Mouse (Mus musculus) intestine, embryonic 14.5 days (tissue): ENCODE measurements at regions not wholly inside any gene's neighbourhood (a gene's known extent, or its start where the extent isn't known, plus 50 kb on each side); places are given as distances from the start of the nearest gene placed in this dataset.

Source experiments
- ATAC-seq: fragments of 200-750 bp; cut with Nextera tagmentation; replicated peaks from 2 replicates; pipeline ENCODE4 v1.8.0; 2017; ENCODE audit warnings: low read depth, moderate number of reproducible peaks, moderate TSS enrichment, moderate library complexity; ENCODE audit not compliant: low FRiP score, low TSS enrichment
- DNase-seq: peaks from one replicate; pipeline ENCODE4 v3.0.0-alpha.2; 2018; ENCODE audit warnings: low spot score
- H3K27ac ChIP-seq: fragments of 300-500 bp; sonication (generic); 2 replicates; pipeline ENCODE4 v1.5.1; 2014; ENCODE audit warnings: low read depth, mild to moderate bottlenecking, control low read depth
- H3K27me3 ChIP-seq: fragments of 300-500 bp; sonication (generic); replicated peaks from 2 replicates; pipeline ENCODE4 v1.6.1; 2014; ENCODE audit warnings: low read length, control low read depth; ENCODE audit not compliant: control insufficient read depth, insufficient read depth
- H3K36me3 ChIP-seq: fragments of 300-500 bp; sonication (generic); 2 replicates; pipeline ENCODE4 v1.6.1; 2014; ENCODE audit warnings: low read length, control low read depth; ENCODE audit not compliant: control insufficient read depth, insufficient read depth
- H3K4me1 ChIP-seq: fragments of 300-500 bp; sonication (generic); replicated peaks from 2 replicates; pipeline ENCODE4 v1.6.1; 2014; ENCODE audit warnings: low read length, control low read depth, mixed read lengths; ENCODE audit not compliant: control insufficient read depth, insufficient read depth
- H3K4me2 ChIP-seq: fragments of 300-500 bp; sonication (generic); 2 replicates; pipeline ENCODE4 v1.6.1; 2014; ENCODE audit warnings: low read length
- H3K4me3 ChIP-seq: fragments of 300-500 bp; sonication (generic); 2 replicates; pipeline ENCODE4 v1.5.1; 2014; ENCODE audit warnings: low read depth, low read length, control low read depth, mixed read lengths
- H3K9ac ChIP-seq: fragments of 300-500 bp; sonication (generic); 2 replicates; pipeline ENCODE4 v1.6.1; 2014; ENCODE audit warnings: mild to moderate bottlenecking, low read length
- H3K9me3 ChIP-seq: fragments of 300-500 bp; sonication (generic); 2 replicates; pipeline ENCODE4 v1.6.1; 2016; ENCODE audit warnings: low read length, control low read depth; ENCODE audit not compliant: control insufficient read depth
- WGBS: fragments of 180-500 bp; shearing (Covaris S2); extraction: QIAGEN DNeasy Blood & Tissue Kit; methylation state at CpG from one replicate; pipeline ENCODE4 v1.1.7; 2014; 5-methylcytosine and 5-hydroxymethylcytosine counted together

DNA sequence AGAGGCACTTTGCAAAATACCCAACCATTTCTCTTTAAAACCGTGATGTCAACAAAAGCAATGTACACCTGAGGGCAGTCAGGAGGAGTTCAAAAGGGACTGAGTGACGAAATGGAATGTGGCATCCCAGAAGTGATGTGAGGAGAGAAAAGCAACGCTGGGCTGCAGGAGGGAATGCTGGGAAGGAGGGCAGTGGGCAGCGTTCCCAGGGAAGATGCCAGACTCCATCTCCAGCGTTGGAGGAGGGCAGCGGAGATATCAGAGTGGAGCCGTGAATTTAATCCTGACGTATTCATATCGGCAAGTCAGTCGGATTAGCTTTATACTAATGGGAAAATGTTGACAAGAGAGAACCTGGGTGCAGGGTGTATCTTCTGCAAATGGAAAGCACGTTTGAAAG, 161.7 kb downstream of the Tmem38b start:
- Histone ChIP-seq H3K27me3 (no peaks in the 10 kb centered on the region), H3K4me1 (no peaks in the 10 kb centered on the region), H3K36me3 (no peaks in the 10 kb centered on the region), H3K9me3 (no peaks in the 10 kb centered on the region), H3K4me3 (no peak overlapping the region), H3K4me2 (no peak overlapping the region), H3K27ac (no peak overlapping the region), H3K9ac (no peak overlapping the region)
- WGBS: 74% methylated on average over 11 of the region's 11 CpGs
- DNase-seq (no peak), ATAC-seq (no peak)

- no peak overlapping the region for H3K4me2 ChIP-seq
- DNase-seq: no peak
Measured at GRCm38 (mm10) chr4:54021069-54021829, 195.4 kb downstream of the Tmem38b start.

GRCm38 (mm10) chr4:54021861-54022385, 196.1 kb downstream of the Tmem38b start:
- no peak overlapping the region for H3K27ac ChIP-seq
- no peak for DNase-seq
- H3K4me3 ChIP-seq: no peak overlapping the region
- ATAC-seq: no peak
- H3K9ac ChIP-seq: no peak overlapping the region
- WGBS: 56% methylated on average over 6 of the region's 6 CpGs
- H3K27me3 ChIP-seq: no peaks in the 10 kb centered on the region
- no peaks in the 10 kb centered on the region for H3K4me1 ChIP-seq
- H3K4me2 ChIP-seq: no peak overlapping the region
- H3K9me3 ChIP-seq: no peaks in the 10 kb centered on the region
- H3K36me3 ChIP-seq: no peaks in the 10 kb centered on the region

More at GRCm38 (mm10) chr4:54021069-54021829, 195.4 kb downstream of the Tmem38b start:
- Histone ChIP-seq H3K4me1 (no peaks in the 10 kb centered on the region), H3K27ac (no peak overlapping the region), H3K9me3 (no peaks in the 10 kb centered on the region), H3K4me3 (no peak overlapping the region), H3K27me3 (no peaks in the 10 kb centered on the region), H3K36me3 (no peaks in the 10 kb centered on the region), H3K9ac (no peak overlapping the region)
- ATAC-seq: no peak
- 47% methylated on average over 12 of the region's 12 CpGs for WGBS

DNA sequence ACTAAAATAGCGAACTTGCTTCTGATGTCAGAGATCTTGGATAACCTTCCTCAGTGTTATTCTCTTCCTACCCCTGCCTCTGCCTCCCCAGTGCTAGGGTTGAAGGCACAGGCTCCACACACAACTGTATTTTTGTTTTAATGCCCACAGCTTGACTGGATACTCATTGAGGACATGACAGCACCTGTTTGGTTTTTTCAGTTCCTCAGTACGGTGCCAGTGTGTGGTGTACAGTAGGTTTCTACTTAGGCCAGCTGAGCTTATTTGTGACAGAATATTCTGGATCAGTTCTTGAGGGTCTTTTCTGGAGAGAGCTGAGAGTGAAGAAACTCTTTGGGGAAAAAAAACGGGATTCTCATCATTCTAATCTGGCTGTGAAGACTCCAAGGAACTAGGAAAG, 201.1 kb downstream of the Tmem38b start:
- Histone ChIP-seq H3K27ac (no peak overlapping the region), H3K4me1 (no peaks in the 10 kb centered on the region), H3K4me2 (no peak overlapping the region), H3K27me3 (no peaks in the 10 kb centered on the region), H3K36me3 (no peaks in the 10 kb centered on the region), H3K4me3 (no peak overlapping the region), H3K9ac (no peak overlapping the region), H3K9me3 (no peaks in the 10 kb centered on the region)
- no peak for ATAC-seq
- no peak for DNase-seq
- whole genome bisulfite sequencing: 77% methylated on average over 3 of the region's 3 CpGs

DNA sequence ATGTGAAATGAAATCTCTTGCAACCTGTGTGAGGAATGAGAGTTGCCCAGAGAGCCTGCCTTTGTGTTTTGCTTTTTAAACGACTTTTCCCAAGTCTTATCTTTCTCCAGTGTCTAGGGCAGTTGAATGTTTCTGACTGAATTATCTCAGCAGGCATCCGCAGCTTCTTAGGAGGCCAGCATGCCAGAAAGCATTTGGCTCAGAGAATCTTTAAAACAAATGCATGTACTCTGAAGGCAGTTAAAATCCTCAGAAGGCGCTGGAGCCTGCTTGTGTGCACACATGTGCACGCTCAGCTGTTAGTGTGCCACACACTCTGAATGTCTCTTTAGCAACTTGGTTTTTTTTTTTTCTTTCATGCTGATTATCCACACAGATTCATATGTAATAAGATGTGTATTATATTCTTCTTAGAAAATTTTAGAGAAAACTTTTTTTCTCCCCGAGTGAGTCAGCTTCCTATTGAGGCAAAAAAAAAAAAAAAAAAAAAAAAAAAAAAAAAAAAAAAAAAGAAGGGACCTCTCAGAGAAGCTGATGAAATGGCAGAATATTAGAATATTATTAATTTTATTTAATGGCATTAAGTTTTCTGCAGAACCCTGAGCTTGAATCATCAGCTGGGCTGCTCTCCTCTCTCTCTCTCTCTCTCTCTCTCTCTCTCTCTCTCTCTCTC, 201.9 kb downstream of the Tmem38b start:
- H3K27me3 ChIP-seq: no peaks in the 10 kb centered on the region
- ATAC-seq: no peak
- no peaks in the 10 kb centered on the region for H3K9me3 ChIP-seq
- H3K4me3 ChIP-seq: no peak overlapping the region
- H3K36me3 ChIP-seq: no peaks in the 10 kb centered on the region
- H3K27ac ChIP-seq: no peak overlapping the region
- no peak for DNase-seq
- H3K9ac ChIP-seq: no peak overlapping the region
- 31% methylated on average over 5 of the region's 5 CpGs for WGBS
- H3K4me1 ChIP-seq: no peaks in the 10 kb centered on the region
- no peak overlapping the region for H3K4me2 ChIP-seq

DNA sequence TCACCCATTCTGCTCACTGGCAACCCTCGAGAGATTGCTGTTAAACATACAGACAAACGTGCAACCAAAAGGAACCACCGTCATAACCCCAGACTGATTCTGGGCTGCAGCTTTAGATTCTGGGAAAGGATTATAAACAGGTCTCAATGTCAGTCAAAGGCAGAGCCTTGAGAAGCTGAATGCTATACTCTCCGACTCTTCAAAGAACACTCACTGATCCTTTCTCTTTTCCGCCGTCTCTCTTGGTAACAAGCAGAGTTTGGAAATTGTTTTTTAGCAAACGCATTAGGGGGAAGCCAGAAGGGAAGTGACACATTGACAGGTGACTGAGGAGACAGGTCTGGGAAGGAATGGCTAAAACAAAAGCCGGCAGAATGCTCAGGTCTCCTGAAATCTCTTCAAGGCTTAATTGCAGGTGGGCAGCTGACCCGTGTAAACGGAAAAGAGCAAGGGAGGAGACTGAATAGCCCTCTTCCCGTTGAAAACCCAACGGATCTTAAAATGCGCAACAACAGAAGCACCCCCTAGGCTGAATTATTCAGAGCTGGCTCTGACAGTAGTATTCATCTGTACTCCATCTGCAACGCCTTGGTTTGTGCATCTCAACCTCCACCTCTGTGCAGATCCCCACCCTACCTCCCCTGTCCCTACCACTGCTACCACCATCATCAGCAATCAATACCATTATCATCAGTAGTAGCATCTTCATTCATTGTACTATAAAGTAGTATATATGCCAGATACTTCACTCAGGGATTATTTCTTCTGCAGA, 219.6 kb downstream of the Tmem38b start:
- Histone ChIP-seq H3K4me3 (no peak overlapping the region), H3K27me3 (no peaks in the 10 kb centered on the region), H3K27ac (no peak overlapping the region), H3K9me3 (no peaks in the 10 kb centered on the region), H3K4me2 (no peak overlapping the region), H3K36me3 (no peaks in the 10 kb centered on the region), H3K4me1 (no peaks in the 10 kb centered on the region), H3K9ac (no peak overlapping the region)
- ATAC-seq: no peak
- DNase-seq: no peak
- WGBS: 54% methylated on average over 14 of the region's 14 CpGs

- Histone ChIP-seq H3K4me3 (no peak overlapping the region), H3K27me3 (no peaks in the 10 kb centered on the region), H3K9ac (no peak overlapping the region), H3K27ac (no peak overlapping the region), H3K4me2 (no peak overlapping the region), H3K9me3 (peaks cover 3% of the 10 kb centered on the region; the same call in 1 of the 2 replicates), H3K4me1 (no peaks in the 10 kb centered on the region), H3K36me3 (no peaks in the 10 kb centered on the region)
- 83% methylated on average over 4 of the region's 4 CpGs for WGBS
- no peak for DNase-seq
- no peak for ATAC-seq
Measured at GRCm38 (mm10) chr4:54064331-54064730, 238.5 kb downstream of the Tmem38b start.

DNA sequence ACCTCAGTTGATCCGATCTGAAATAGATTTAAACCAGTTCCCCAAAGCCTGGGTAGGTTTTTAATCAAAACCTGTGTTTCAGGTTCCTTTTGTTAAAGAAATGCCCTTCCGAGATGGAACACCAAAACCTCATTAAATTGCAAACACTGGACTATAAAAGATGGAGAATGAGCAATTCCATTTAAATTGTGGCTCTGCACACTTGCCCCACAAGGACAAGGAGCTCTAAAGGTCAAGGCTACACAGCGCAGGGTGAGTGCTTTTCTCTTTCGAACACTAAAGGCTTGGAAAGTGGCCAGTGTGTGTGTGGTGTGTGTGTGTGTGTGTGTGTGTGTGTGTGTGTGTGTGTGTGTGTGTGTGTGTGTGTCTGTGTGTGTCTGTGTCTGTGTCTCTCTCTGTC, 246.1 kb downstream of the Tmem38b start:
- Histone ChIP-seq H3K36me3 (no peaks in the 10 kb centered on the region), H3K27me3 (no peaks in the 10 kb centered on the region), H3K4me2 (no peak overlapping the region), H3K9ac (no peak overlapping the region), H3K4me1 (no peaks in the 10 kb centered on the region), H3K9me3 (peaks cover 12% of the 10 kb centered on the region; the same call in 1 of the 2 replicates), H3K27ac (no peak overlapping the region), H3K4me3 (no peak overlapping the region)
- no peak for DNase-seq
- 78% methylated on average over 4 of the region's 4 CpGs for WGBS
- no peak for ATAC-seq
